8 mouse cellular contexts compared by ENCODE assay signal in the genomic region with DNA sequence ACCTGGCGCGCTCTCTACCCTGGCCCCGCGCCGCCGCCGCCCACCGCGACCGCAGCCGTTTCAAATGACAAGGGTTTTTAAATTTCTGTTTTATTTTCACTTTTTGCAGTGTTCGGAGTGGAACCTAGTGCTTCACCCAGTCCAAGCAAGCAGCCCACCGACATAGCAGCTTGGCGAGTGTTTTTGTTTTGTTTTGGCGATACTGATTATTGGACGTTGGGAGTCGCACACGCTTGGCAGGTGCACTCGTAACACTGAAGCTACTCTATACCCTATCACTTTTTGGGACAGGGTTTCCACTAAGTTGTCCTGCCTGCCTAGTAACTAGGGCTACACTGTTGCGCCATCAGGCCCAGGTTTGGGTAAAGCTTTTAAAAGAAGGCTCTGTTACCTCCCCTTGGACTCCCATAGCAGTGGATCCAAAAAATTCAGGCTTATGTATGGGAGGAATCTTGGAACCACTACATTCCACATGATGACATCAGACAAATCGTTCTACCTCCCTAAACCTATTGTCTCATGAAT. TPM values are rescaled to one million over a fixed set of nuclear protein-coding genes. Genes with fewer than 3 reads are reported as not detected.
DNase-seq lines count a peak whose midpoint lies in the region; ATAC-seq and TF ChIP-seq lines count a peak whose summit lies in the region.

No protein-coding gene starts in this region.

- 5% methylated on average over 21 of the region's 21 CpGs for WGBS in kidney, embryonic 15.5 days
- WGBS in hindbrain, embryonic 14.5 days = 5% methylated on average over 21 of the region's 21 CpGs
- WGBS in midbrain, embryonic 15.5 days = 3% methylated on average over 21 of the region's 21 CpGs

- H3K9me3 ChIP-seq in kidney, embryonic 15.5 days (replicated peaks) = no peaks in the 10 kb centered on the region
- H3K9me3 ChIP-seq in hindbrain, embryonic 14.5 days (ENCODE audit: control insufficient read depth, low read length) = no peaks in the 10 kb centered on the region
- H3K9me3 ChIP-seq in midbrain, embryonic 15.5 days = no peaks in the 10 kb centered on the region

- H3K27ac ChIP-seq in kidney, embryonic 15.5 days = peak overlapping the region; percentile 99
- peak overlapping the region; percentile 78; the same call in 1 of the 2 replicates for H3K27ac ChIP-seq in bone marrow macrophage, adult 2 months (ENCODE audit: insufficient read depth, low read depth, low read length)
- peak overlapping the region; percentile 97 for H3K27ac ChIP-seq in hindbrain, embryonic 14.5 days
- peak overlapping the region; percentile 95 for H3K27ac ChIP-seq in midbrain, embryonic 15.5 days

- peak overlapping the region; percentile 89 for H3K4me3 ChIP-seq in kidney, embryonic 15.5 days (replicated peaks)
- peak overlapping the region; percentile 75 for H3K4me3 ChIP-seq in bone marrow macrophage, adult 2 months (ENCODE audit: insufficient read depth, low read length)
- H3K4me3 ChIP-seq in hindbrain, embryonic 14.5 days (replicated peaks; ENCODE audit: low read length) = peak overlapping the region; percentile 85
- peak overlapping the region; percentile 83 for H3K4me3 ChIP-seq in midbrain, embryonic 15.5 days

- ATAC-seq in kidney, embryonic 15.5 days (replicated peaks; ENCODE audit: low FRiP score) = no peak
- ATAC-seq in hindbrain, embryonic 14.5 days (ENCODE audit: low FRiP score) = no peak
- ATAC-seq in midbrain, embryonic 15.5 days (replicated peaks) = no peak

- peak overlapping the region; percentile 65 for H3K9ac ChIP-seq in kidney, embryonic 15.5 days
- peak overlapping the region; percentile 74 for H3K9ac ChIP-seq in hindbrain, embryonic 14.5 days
- H3K9ac ChIP-seq in midbrain, embryonic 15.5 days = peak overlapping the region; percentile 57

- H3K27me3 ChIP-seq in kidney, embryonic 15.5 days = no peaks in the 10 kb centered on the region
- H3K27me3 ChIP-seq in hindbrain, embryonic 14.5 days (ENCODE audit: control insufficient read depth, insufficient read depth, low read length) = no peaks in the 10 kb centered on the region
- H3K27me3 ChIP-seq in midbrain, embryonic 15.5 days (replicated peaks) = no peaks in the 10 kb centered on the region

- no peak for TF ChIP-seq POLR2A in bone marrow macrophage, adult 2 months (IDR thresholded peaks at IDR 0.05; ENCODE audit: borderline replicate concordance, low read depth, low read length)

- no peak for DNase-seq in kidney, postnatal 10 days
- no peak for DNase-seq in hindbrain, embryonic 14.5 days (ENCODE audit: low spot score)
- no peak for DNase-seq in right cerebral cortex, postnatal 4 days
- no peak for DNase-seq in T-cell, adult 2 months (ENCODE audit: low spot score)
- DNase-seq in right cerebral cortex, adult 2 months (ENCODE audit: low spot score in 2 of 2) = no peak

- peaks cover 23% of the 10 kb centered on the region for H3K4me1 ChIP-seq in kidney, embryonic 15.5 days
- peaks cover 4% of the 10 kb centered on the region for H3K4me1 ChIP-seq in bone marrow macrophage, adult 2 months (ENCODE audit: control insufficient read depth, insufficient read depth, low read length)
- H3K4me1 ChIP-seq in hindbrain, embryonic 14.5 days (replicated peaks; ENCODE audit: control insufficient read depth, insufficient read depth, low read length) = peaks cover 19% of the 10 kb centered on the region
- peaks cover 24% of the 10 kb centered on the region for H3K4me1 ChIP-seq in midbrain, embryonic 15.5 days

- H3K36me3 ChIP-seq in kidney, embryonic 15.5 days = peaks cover 15% of the 10 kb centered on the region
- H3K36me3 ChIP-seq in hindbrain, embryonic 14.5 days (replicated peaks; ENCODE audit: control insufficient read depth, insufficient read depth) = peaks cover 7% of the 10 kb centered on the region
- H3K36me3 ChIP-seq in midbrain, embryonic 15.5 days (replicated peaks) = peaks cover 6% of the 10 kb centered on the region; the same call in 1 of the 2 replicates

- H3K4me2 ChIP-seq in kidney, embryonic 15.5 days = peak overlapping the region; percentile 79
- peak overlapping the region; percentile 80 for H3K4me2 ChIP-seq in hindbrain, embryonic 14.5 days (replicated peaks)
- peak overlapping the region; percentile 88 for H3K4me2 ChIP-seq in midbrain, embryonic 15.5 days

- TF ChIP-seq CTCF in bone marrow macrophage, adult 2 months (IDR thresholded peaks at IDR 0.05; ENCODE audit: low read depth, low read length) = no peak

RNA-seq across cellular contexts. Expression of a gene that starts 1.3 kb away (rescaled TPM):
- 28.6 and 32.4 TPM in 2 replicates for polyA plus RNA-seq in kidney, embryonic 15.5 days (2015; fragmentation: Nextera tagmentation; extraction: Ambion mirVana)
- polyA plus RNA-seq in bone marrow macrophage, adult 2 months (2012; ENCODE audit: insufficient read depth, insufficient read length, missing spikeins) = 10.5 and 12.7 TPM in 2 replicates
- 19.6 and 21.2 TPM in 2 replicates for polyA plus RNA-seq in hindbrain, embryonic 14.5 days (2014; fragmentation: Nextera tagmentation; extraction: Ambion mirVana)
- 20.7 and 21.2 TPM in 2 replicates for polyA plus RNA-seq in midbrain, embryonic 15.5 days (2015; fragmentation: Nextera tagmentation; extraction: Ambion mirVana)

RNA-seq across cellular contexts. Expression of a gene that starts 25.8 kb away (rescaled TPM):
- 248 and 271 TPM in 2 replicates for polyA plus RNA-seq in kidney, embryonic 15.5 days (2015; fragmentation: Nextera tagmentation; extraction: Ambion mirVana)
- polyA plus RNA-seq in bone marrow macrophage, adult 2 months (2012; ENCODE audit: insufficient read depth, insufficient read length, missing spikeins) = 136 and 148 TPM in 2 replicates
- polyA plus RNA-seq in hindbrain, embryonic 14.5 days (2014; fragmentation: Nextera tagmentation; extraction: Ambion mirVana) = 238 and 248 TPM in 2 replicates
- polyA plus RNA-seq in midbrain, embryonic 15.5 days (2015; fragmentation: Nextera tagmentation; extraction: Ambion mirVana) = 277 and 284 TPM in 2 replicates

RNA-seq across cellular contexts. Expression of a gene that starts 42.1 kb away (rescaled TPM):
- 21.4 and 27.5 TPM in 2 replicates for polyA plus RNA-seq in kidney, embryonic 15.5 days (2015; fragmentation: Nextera tagmentation; extraction: Ambion mirVana)
- 23.7 and 28.6 TPM in 2 replicates for polyA plus RNA-seq in bone marrow macrophage, adult 2 months (2012; ENCODE audit: insufficient read depth, insufficient read length, missing spikeins)
- 25.0 and 28.4 TPM in 2 replicates for polyA plus RNA-seq in hindbrain, embryonic 14.5 days (2014; fragmentation: Nextera tagmentation; extraction: Ambion mirVana)
- 22.5 and 24.6 TPM in 2 replicates for polyA plus RNA-seq in midbrain, embryonic 15.5 days (2015; fragmentation: Nextera tagmentation; extraction: Ambion mirVana)
